Mouse (Mus musculus): ENCODE measurements around the gene Tec. TPM values are rescaled to one million over a fixed set of nuclear protein-coding genes. Genes with fewer than 3 reads are reported as not detected.

Tec gene
- polyA plus RNA-seq (2014; fragmentation: Illumina TruSeq; extraction: RNeasy Lipid Tissue Mini Kit (QIAGEN cat#74804); ENCODE audit: insufficient read depth, low read depth, low replicate concordance): 7.8 TPM

DNA sequence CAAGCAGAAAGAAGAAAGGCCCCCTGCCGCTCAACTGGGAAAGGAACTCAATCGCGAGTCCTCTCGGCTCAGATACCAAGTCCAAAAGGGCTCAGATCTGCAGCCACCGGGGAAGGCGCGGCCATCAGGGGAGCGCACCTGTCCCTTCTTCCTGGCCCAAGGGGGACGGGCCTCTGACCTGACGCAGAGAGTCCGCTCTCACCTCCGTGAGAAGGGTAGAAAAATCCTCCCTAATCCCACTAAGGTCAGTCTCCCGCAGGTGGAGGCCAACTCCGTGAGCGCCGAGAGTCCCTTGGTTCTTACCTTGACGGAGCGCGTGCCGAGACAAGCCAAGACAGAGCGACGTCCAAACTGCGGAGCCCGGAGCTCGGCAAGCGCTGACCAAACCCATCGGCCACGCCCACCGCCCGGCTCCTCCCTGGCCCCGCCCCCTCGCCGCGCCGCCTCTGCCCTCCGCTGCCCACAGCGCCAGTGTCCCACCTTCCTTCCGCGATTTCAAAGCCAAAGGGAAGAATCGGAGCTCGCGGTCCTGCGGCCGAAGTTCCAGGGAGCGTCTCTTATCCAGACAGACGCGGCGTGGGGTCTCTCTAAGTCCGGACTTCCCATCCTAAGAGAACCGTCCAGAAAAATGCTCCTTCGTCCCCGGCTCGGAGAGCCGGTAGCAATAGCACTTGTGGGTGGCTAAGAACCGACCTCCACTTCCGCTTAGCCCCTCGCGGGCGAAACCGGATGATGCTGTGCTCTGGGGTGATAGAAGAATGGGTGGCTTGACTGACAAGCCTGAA lies at the start of gene Tec:
TSS of gene Tec (minus strand) at position 393 of the 785 bp plus-strand sequence.

DNA sequence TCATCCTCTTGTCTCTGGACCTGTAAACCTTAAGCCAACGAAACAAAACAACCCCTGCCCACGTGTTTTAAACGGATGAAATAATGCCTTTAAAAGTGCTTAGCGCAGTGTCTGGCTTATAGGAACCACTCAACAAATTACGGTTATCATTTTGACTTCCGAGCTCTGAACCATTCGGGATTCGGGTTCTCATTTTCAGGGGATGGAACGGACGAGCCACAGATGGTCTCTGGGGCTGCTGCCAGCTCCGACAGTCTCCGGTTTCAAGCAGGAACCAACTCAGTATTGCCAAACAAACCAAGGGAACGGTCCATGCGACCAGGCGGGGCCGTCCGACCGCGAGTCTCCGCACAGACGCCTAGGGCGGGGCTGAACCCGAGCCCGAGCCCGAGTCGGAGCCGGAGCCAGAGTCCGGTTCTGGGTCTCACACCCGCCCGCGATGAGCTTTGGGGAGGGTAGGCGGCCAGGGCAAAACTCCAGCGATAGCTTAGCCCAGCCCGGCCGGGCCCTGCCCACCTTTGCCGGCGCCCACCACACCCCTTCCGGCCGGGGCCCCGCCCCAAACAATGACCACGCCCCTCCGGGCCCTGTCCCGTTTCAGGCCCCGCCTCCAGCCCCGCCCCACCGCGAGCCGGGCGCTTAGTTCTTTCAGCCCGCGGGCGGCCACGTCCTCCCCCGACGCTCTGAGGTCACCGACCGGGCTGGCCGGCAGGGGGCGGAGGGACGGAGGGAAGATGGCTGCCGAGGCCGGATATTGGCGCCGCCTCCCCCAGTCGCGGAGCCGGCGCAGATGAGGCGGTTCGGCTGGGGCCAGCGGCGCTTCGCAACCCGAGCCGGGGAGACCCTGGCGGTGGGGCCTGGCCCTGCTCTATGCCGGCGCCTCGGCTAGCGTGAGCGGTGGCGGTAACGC lies 45.6 kb upstream of the Tec start, which contains the start of gene Slain2:
TSS of gene Slain2 (plus strand) at position 657 of the 910 bp plus-strand sequence.

DNA sequence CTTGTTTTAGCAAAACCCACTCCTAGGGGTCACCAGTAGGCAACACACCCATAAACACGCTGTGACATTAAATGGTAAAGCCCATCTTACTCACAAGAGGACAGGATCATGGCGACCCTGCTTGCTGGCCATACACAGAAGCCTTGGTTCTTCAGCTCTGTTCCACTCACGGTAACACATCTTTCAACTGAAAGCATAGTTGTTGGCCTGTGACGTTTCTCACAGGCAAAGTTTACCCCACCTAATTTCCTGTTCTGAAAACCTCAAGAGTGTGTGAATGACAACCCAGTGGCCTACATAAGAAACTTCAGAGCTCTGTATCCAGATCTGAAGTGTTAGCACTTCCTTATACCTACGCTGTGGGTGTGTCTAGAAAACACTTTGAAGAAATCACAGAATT lies 115.7 kb downstream of the Tec start, which contains the start of gene Txk:
TSS of gene Txk (minus strand) at position 193 of the 400 bp plus-strand sequence.

Other genes with a start within 250 kb of the Tec start
- gene Cnga1, start 224.2 kb downstream of the Tec start, polyA plus RNA-seq (2014; fragmentation: Illumina TruSeq; extraction: RNeasy Lipid Tissue Mini Kit (QIAGEN cat#74804); ENCODE audit: insufficient read depth, low read depth, low replicate concordance): 0.35 TPM
- 1.3 TPM for gene Nipal1, start 220.7 kb downstream of the Tec start, polyA plus RNA-seq (2014; fragmentation: Illumina TruSeq; extraction: RNeasy Lipid Tissue Mini Kit (QIAGEN cat#74804); ENCODE audit: insufficient read depth, low read depth, low replicate concordance)
- 1.7 TPM for gene Txk, start 115.7 kb downstream of the Tec start, polyA plus RNA-seq (2014; fragmentation: Illumina TruSeq; extraction: RNeasy Lipid Tissue Mini Kit (QIAGEN cat#74804); ENCODE audit: insufficient read depth, low read depth, low replicate concordance)
- 23.6 TPM for gene Slain2, start 45.8 kb upstream of the Tec start, polyA plus RNA-seq (2014; fragmentation: Illumina TruSeq; extraction: RNeasy Lipid Tissue Mini Kit (QIAGEN cat#74804); ENCODE audit: insufficient read depth, low read depth, low replicate concordance)
- gene Gm10135, start 106.2 kb upstream of the Tec start, polyA plus RNA-seq (2014; fragmentation: Illumina TruSeq; extraction: RNeasy Lipid Tissue Mini Kit (QIAGEN cat#74804); ENCODE audit: insufficient read depth, low read depth, low replicate concordance): not detected
- gene Slc10a4, start 138.4 kb upstream of the Tec start, polyA plus RNA-seq (2014; fragmentation: Illumina TruSeq; extraction: RNeasy Lipid Tissue Mini Kit (QIAGEN cat#74804); ENCODE audit: insufficient read depth, low read depth, low replicate concordance): not detected

Data from lung, adult 10 weeks (tissue).